ENCODE assay signal across 17 mouse cellular contexts in the genomic region with DNA sequence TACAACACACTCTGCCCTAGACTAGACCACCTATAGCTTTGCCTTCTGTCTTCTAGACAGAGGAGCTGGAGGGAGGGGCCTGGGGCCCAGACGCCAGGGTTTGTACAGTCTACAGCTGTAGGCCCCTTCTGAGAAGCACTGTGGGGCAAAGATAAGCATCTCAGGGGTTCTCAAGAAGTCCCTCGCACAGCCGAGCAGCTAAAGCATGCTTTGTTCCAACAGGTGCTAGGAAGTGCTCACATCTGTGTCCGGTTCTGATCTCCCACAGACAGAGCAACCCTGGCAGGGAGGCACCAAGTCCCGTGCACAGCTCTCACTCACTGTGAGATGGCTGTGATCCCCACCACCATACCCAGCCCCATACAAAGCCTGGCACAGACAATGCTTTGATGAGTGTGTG.
A peak's percentile ranks its signal among the peaks of the same experiment; 100 is the strongest.
DNase-seq lines count a peak whose midpoint lies in the region; ATAC-seq lines count a peak whose summit lies in the region.
"Had no signal": no experiment of that assay in that cellular context is flagged by ENCODE, and none has a peak within 500 bp of the region (broad histone marks: within the 10 kb centered on the region; RNA-seq: fewer than 3 reads in every experiment).

No protein-coding gene starts in this region.

- no peak overlapping the region for H3K4me3 ChIP-seq in lung, embryonic 16.5 days (ENCODE audit: low read length)
- H3K4me3 ChIP-seq in midbrain, embryonic 15.5 days, result no peak overlapping the region
- H3K4me3 ChIP-seq: forebrain, embryonic 13.5 days; limb, embryonic 12.5 days; midbrain, embryonic 13.5 days had no signal

- 38% methylated on average over 5 of the region's 5 CpGs for WGBS in lung, embryonic 16.5 days
- 78% methylated on average over 5 of the region's 5 CpGs for WGBS in midbrain, embryonic 15.5 days

- no peak overlapping the region for H3K9ac ChIP-seq in lung, embryonic 16.5 days (ENCODE audit: low read length)
- H3K9ac ChIP-seq in midbrain, embryonic 15.5 days, result no peak overlapping the region
- H3K9ac ChIP-seq: forebrain, embryonic 13.5 days; hindbrain, embryonic 14.5 days; limb, embryonic 12.5 days; midbrain, embryonic 13.5 days had no signal

- no peak overlapping the region for H3K27ac ChIP-seq in lung, embryonic 16.5 days (ENCODE audit: low read length)
- no peak overlapping the region for H3K27ac ChIP-seq in midbrain, embryonic 15.5 days
- H3K27ac ChIP-seq: forebrain, embryonic 13.5 days; hindbrain, embryonic 14.5 days; limb, embryonic 12.5 days; macrophage; midbrain, embryonic 13.5 days had no signal

- no peaks in the 10 kb centered on the region for H3K27me3 ChIP-seq in lung, embryonic 16.5 days (ENCODE audit: control insufficient read depth, insufficient read depth, low read depth, low read length)
- H3K27me3 ChIP-seq in midbrain, embryonic 15.5 days (replicated peaks), result no peaks in the 10 kb centered on the region
- H3K27me3 ChIP-seq: forebrain, embryonic 13.5 days; limb, embryonic 12.5 days; midbrain, embryonic 13.5 days had no signal

- H3K9me3 ChIP-seq in lung, embryonic 16.5 days (ENCODE audit: control insufficient read depth, low read length), result no peaks in the 10 kb centered on the region
- H3K9me3 ChIP-seq in midbrain, embryonic 15.5 days, result no peaks in the 10 kb centered on the region
- H3K9me3 ChIP-seq: forebrain, embryonic 13.5 days; limb, embryonic 12.5 days; midbrain, embryonic 13.5 days had no signal

- no peaks in the 10 kb centered on the region for H3K36me3 ChIP-seq in lung, embryonic 16.5 days (ENCODE audit: control insufficient read depth, insufficient read depth, low read length)
- no peaks in the 10 kb centered on the region for H3K36me3 ChIP-seq in midbrain, embryonic 15.5 days (replicated peaks)
- H3K36me3 ChIP-seq: limb, embryonic 12.5 days; midbrain, embryonic 13.5 days had no signal

- DNase-seq in gastrocnemius, postnatal 25 days, result peak; percentile 20
- no peak for DNase-seq in gastrocnemius, adult 18-20 months (ENCODE audit: low spot score)
- DNase-seq in lung, postnatal 36 days, result no peak
- peak; percentile 88 for DNase-seq in induced T-regulatory cell, adult 2 months (ENCODE audit: low read depth)
- peak; percentile 74 to 89 for DNase-seq in thymus, postnatal 36 days
- DNase-seq: cerebellum, adult 9-11 months; kidney, adult 18-20 months; kidney, postnatal 10 days; right cerebral cortex, postnatal 4 days had no signal

- no peak overlapping the region for H3K4me2 ChIP-seq in lung, embryonic 16.5 days (ENCODE audit: low read depth, low read length)
- no peak overlapping the region for H3K4me2 ChIP-seq in midbrain, embryonic 15.5 days
- H3K4me2 ChIP-seq: forebrain, embryonic 13.5 days; hindbrain, embryonic 14.5 days; limb, embryonic 12.5 days; midbrain, embryonic 13.5 days had no signal

- peaks cover 16% of the 10 kb centered on the region for H3K4me1 ChIP-seq in lung, embryonic 16.5 days (replicated peaks; ENCODE audit: control insufficient read depth, insufficient read depth, low read length)
- no peaks in the 10 kb centered on the region for H3K4me1 ChIP-seq in midbrain, embryonic 15.5 days
- H3K4me1 ChIP-seq: forebrain, embryonic 13.5 days; midbrain, embryonic 13.5 days had no signal

- ATAC-seq in lung, embryonic 16.5 days (ENCODE audit: low read depth), result peak; percentile 27
- ATAC-seq in midbrain, embryonic 15.5 days (replicated peaks), result no peak
- ATAC-seq in erythroid progenitor cell, adult 5-6 weeks (replicated peaks; ENCODE audit: low FRiP score, poor library complexity, severe bottlenecking), result no peak
- ATAC-seq: forebrain, embryonic 13.5 days; midbrain, embryonic 13.5 days had no signal

Comparison
In these comparisons a context has a peak if more than half of its experiments do, and no peak if none do; other contexts are left out.
1. DNase-seq: peak in gastrocnemius, postnatal 25 days (single experiment), induced T-regulatory cell, adult 2 months (single experiment) and thymus, postnatal 36 days (2 of 2); none in gastrocnemius, adult 18-20 months (single experiment) and lung, postnatal 36 days (single experiment).